Mouse (Mus musculus) liver, embryonic 12.5 days (tissue): ENCODE results near the gene Magi1. TPM values are rescaled to one million over a fixed set of nuclear protein-coding genes. Genes with fewer than 3 reads are reported as not detected.

ENCODE experiments used
- ATAC-seq: fragments of 200-750 bp; cut with Nextera tagmentation; 2 replicates; pipeline ENCODE4 v1.8.0; 2017; ENCODE audit warnings: moderate number of reproducible peaks, mild to moderate bottlenecking, moderate library complexity
- H3K27ac ChIP-seq: fragments of 300-500 bp; sonication (generic); 2 replicates; pipeline ENCODE4 v1.5.1; 2016; ENCODE audit warnings: mild to moderate bottlenecking
- H3K27me3 ChIP-seq: fragments of 300-500 bp; sonication (generic); replicated peaks from 2 replicates; pipeline ENCODE4 v1.6.1; 2016; ENCODE audit warnings: mild to moderate bottlenecking, moderate library complexity
- H3K36me3 ChIP-seq: fragments of 300-500 bp; sonication (generic); 2 replicates; pipeline ENCODE4 v1.6.1; 2016; ENCODE audit warnings: mild to moderate bottlenecking, moderate library complexity
- H3K4me1 ChIP-seq: fragments of 300-500 bp; sonication (generic); 2 replicates; pipeline ENCODE4 v1.6.1; 2016
- H3K4me2 ChIP-seq: fragments of 300-500 bp; sonication (generic); 2 replicates; pipeline ENCODE4 v1.6.1; 2016; ENCODE audit warnings: mild to moderate bottlenecking, moderate library complexity
- H3K4me3 ChIP-seq: fragments of 300-500 bp; sonication (generic); 2 replicates; pipeline ENCODE4 v1.5.1; 2016; ENCODE audit warnings: mild to moderate bottlenecking, moderate library complexity
- H3K9ac ChIP-seq: fragments of 300-500 bp; sonication (generic); 2 replicates; pipeline ENCODE4 v1.6.1; 2016; ENCODE audit warnings: mild to moderate bottlenecking, moderate library complexity
- H3K9me3 ChIP-seq: fragments of 300-500 bp; sonication (generic); replicated peaks from 2 replicates; pipeline ENCODE4 v1.6.1; 2016; ENCODE audit warnings: mild to moderate bottlenecking, moderate library complexity
- WGBS: fragments of 180-500 bp; shearing (Covaris S2); methylation state at CpG from one replicate; pipeline ENCODE4 v1.1.7; 2016; ENCODE audit not compliant: insufficient replicate concordance; 5-methylcytosine and 5-hydroxymethylcytosine counted together
- polyA plus RNA-seq: library from polyadenylated mRNA; unstranded; fragments of >200 nt; fragmentation: Nextera tagmentation; extraction: Ambion mirVana; gene quantifications from 2 replicates; pipeline ENCODE4 v1.2.1, GENCODE M21; 2016

The Magi1 gene
- 2.5 and 2.7 TPM in 2 replicates for polyA plus RNA-seq

- Histone ChIP-seq H3K9ac (peak within 1 kb of the TSS; percentile 69), H3K4me1 (peaks cover 19% of the 10 kb centered on the region), H3K9me3 (0 out of 2 replicates have a peak, but pooled peaks cover 3% of the 10 kb centered on the region), H3K36me3 (no peaks in the 10 kb centered on the region), H3K4me2 (peak within 1 kb of the TSS; percentile 95), H3K27ac (peak within 1 kb of the TSS; percentile 85), H3K4me3 (peak within 1 kb of the TSS; percentile 71), H3K27me3 (peaks cover 72% of the 10 kb centered on the region)
- peak; percentile 90 for ATAC-seq
- WGBS: under 1% methylated on average over 86 of the region's 86 CpGs
Observed at GRCm38 (mm10) chr6:94283318-94284061, at the start of gene Magi1. Magi1 (minus strand) TSS chr6:94283917.

- Histone ChIP-seq H3K4me1 (no peaks in the 10 kb centered on the region), H3K36me3 (no peaks in the 10 kb centered on the region), H3K4me3 (no peak overlapping the region), H3K27ac (no peak overlapping the region), H3K4me2 (no peak overlapping the region), H3K9me3 (no peaks in the 10 kb centered on the region), H3K27me3 (no peaks in the 10 kb centered on the region), H3K9ac (no peak overlapping the region)
- WGBS: 72% methylated on average over 4 of the region's 4 CpGs
- no peak for ATAC-seq
Observed at GRCm38 (mm10) chr6:94327143-94327542, 43.4 kb upstream of the Magi1 start.

GRCm38 (mm10) chr6:94316886-94317285, 33.2 kb upstream of the Magi1 start:
- no peak for ATAC-seq
- 72% methylated on average over 3 of the region's 3 CpGs for WGBS

GRCm38 (mm10) chr6:94312285-94312684, 28.6 kb upstream of the Magi1 start:
- Histone ChIP-seq H3K9me3 (no peaks in the 10 kb centered on the region), H3K27me3 (no peaks in the 10 kb centered on the region), H3K27ac (no peak overlapping the region), H3K36me3 (no peaks in the 10 kb centered on the region), H3K4me2 (no peak overlapping the region), H3K9ac (no peak overlapping the region), H3K4me1 (no peaks in the 10 kb centered on the region), H3K4me3 (no peak overlapping the region)
- no peak for ATAC-seq
- WGBS: 59% methylated on average over 7 of the region's 7 CpGs

More at GRCm38 (mm10) chr6:94316886-94317285, 33.2 kb upstream of the Magi1 start:
- Histone ChIP-seq H3K27ac (no peak overlapping the region), H3K9me3 (no peaks in the 10 kb centered on the region), H3K36me3 (no peaks in the 10 kb centered on the region), H3K4me2 (no peak overlapping the region), H3K4me1 (no peaks in the 10 kb centered on the region), H3K4me3 (no peak overlapping the region), H3K9ac (no peak overlapping the region), H3K27me3 (no peaks in the 10 kb centered on the region)

GRCm38 (mm10) chr6:94308498-94308897, 24.8 kb upstream of the Magi1 start:
- ATAC-seq: no peak
- no peaks in the 10 kb centered on the region for H3K4me1 ChIP-seq
- no peak overlapping the region for H3K4me2 ChIP-seq
- H3K9ac ChIP-seq: no peak overlapping the region
- 40% methylated on average over 7 of the region's 7 CpGs for WGBS
- H3K36me3 ChIP-seq: no peaks in the 10 kb centered on the region
- H3K27me3 ChIP-seq: no peaks in the 10 kb centered on the region
- H3K27ac ChIP-seq: no peak overlapping the region
- H3K4me3 ChIP-seq: no peak overlapping the region
- 0 out of 2 replicates have a peak, but pooled peaks cover 2% of the 10 kb centered on the region for H3K9me3 ChIP-seq

GRCm38 (mm10) chr6:94303512-94303911, 19.8 kb upstream of the Magi1 start:
- Histone ChIP-seq H3K9me3 (0 out of 2 replicates have a peak, but pooled peaks cover 2% of the 10 kb centered on the region), H3K9ac (no peak overlapping the region), H3K4me1 (peaks cover 21% of the 10 kb centered on the region), H3K27me3 (no peaks in the 10 kb centered on the region), H3K36me3 (no peaks in the 10 kb centered on the region), H3K4me3 (no peak overlapping the region), H3K4me2 (no peak overlapping the region), H3K27ac (no peak overlapping the region)
- ATAC-seq: no peak
- 70% methylated on average over 6 of the region's 6 CpGs for WGBS

- Histone ChIP-seq H3K9ac (no peak overlapping the region), H3K27ac (no peak overlapping the region), H3K27me3 (no peaks in the 10 kb centered on the region), H3K4me1 (peaks cover 21% of the 10 kb centered on the region), H3K4me3 (no peak overlapping the region), H3K9me3 (0 out of 2 replicates have a peak, but pooled peaks cover 2% of the 10 kb centered on the region), H3K36me3 (no peaks in the 10 kb centered on the region), H3K4me2 (no peak overlapping the region)
- 88% methylated on average over 10 of the region's 10 CpGs for WGBS
- ATAC-seq: no peak
Observed at GRCm38 (mm10) chr6:94301804-94302203, 18.1 kb upstream of the Magi1 start.

GRCm38 (mm10) chr6:94300562-94300961, 16.8 kb upstream of the Magi1 start:
- 14% methylated on average over 3 of the region's 3 CpGs for WGBS
- H3K4me1 ChIP-seq: peaks cover 21% of the 10 kb centered on the region

GRCm38 (mm10) chr6:94287387-94287786, 3.7 kb upstream of the Magi1 start:
- Histone ChIP-seq H3K9ac (no peak overlapping the region), H3K4me2 (no peak overlapping the region), H3K36me3 (no peaks in the 10 kb centered on the region), H3K4me1 (peaks cover 16% of the 10 kb centered on the region), H3K27me3 (peaks cover 40% of the 10 kb centered on the region), H3K9me3 (0 out of 2 replicates have a peak, but pooled peaks cover 3% of the 10 kb centered on the region), H3K4me3 (no peak overlapping the region), H3K27ac (no peak overlapping the region)
- ATAC-seq: no peak

More at GRCm38 (mm10) chr6:94300562-94300961, 16.8 kb upstream of the Magi1 start:
- Histone ChIP-seq H3K9ac (no peak overlapping the region), H3K27ac (no peak overlapping the region), H3K9me3 (no peaks in the 10 kb centered on the region), H3K27me3 (no peaks in the 10 kb centered on the region), H3K36me3 (no peaks in the 10 kb centered on the region), H3K4me3 (no peak overlapping the region), H3K4me2 (no peak overlapping the region)
- peak; percentile 91 for ATAC-seq

GRCm38 (mm10) chr6:94286555-94286954, 2.8 kb upstream of the Magi1 start:
- no peak for ATAC-seq
- WGBS: 56% methylated on average over 2 of the region's 2 CpGs
- Histone ChIP-seq H3K4me2 (no peak overlapping the region), H3K4me3 (no peak overlapping the region), H3K9ac (no peak overlapping the region), H3K27ac (no peak overlapping the region), H3K4me1 (peaks cover 19% of the 10 kb centered on the region), H3K9me3 (0 out of 2 replicates have a peak, but pooled peaks cover 3% of the 10 kb centered on the region), H3K36me3 (no peaks in the 10 kb centered on the region), H3K27me3 (peaks cover 48% of the 10 kb centered on the region)

GRCm38 (mm10) chr6:94284089-94284825, 540 bp upstream of the Magi1 start:
- Histone ChIP-seq H3K4me2 (peak overlapping the region; percentile 95), H3K4me3 (peak overlapping the region; percentile 71), H3K9me3 (0 out of 2 replicates have a peak, but pooled peaks cover 3% of the 10 kb centered on the region), H3K36me3 (no peaks in the 10 kb centered on the region), H3K9ac (peak overlapping the region; percentile 67), H3K27me3 (peaks cover 66% of the 10 kb centered on the region), H3K4me1 (peaks cover 19% of the 10 kb centered on the region), H3K27ac (peak overlapping the region; percentile 62)
- peak; percentile 63 for ATAC-seq
- WGBS: under 1% methylated on average over 44 of the region's 44 CpGs
